Mouse (Mus musculus) left cerebral cortex, adult 18-20 months (tissue): ENCODE data around the gene Lamc1. TPM values are rescaled to one million over a fixed set of nuclear protein-coding genes. Genes with fewer than 3 reads are reported as not detected.
A peak's percentile ranks its signal among the peaks of the same experiment; 100 is the strongest.
"Not testable (repeated sequence)": the region's sequence is repeated elsewhere in the genome, so short reads cannot be mapped to it uniquely, and the experiment has no call there.

ENCODE experiments used
- DNase-seq, 2 experiments: peaks; one replicate each; pipeline ENCODE4 v3.0.0; 2021 to 2022; ENCODE audit warnings: low spot score in 2 of 2, mixed read lengths in 1 of 2
- long read RNA-seq, 2 experiments: library from polyadenylated mRNA; stranded (forward); transcript quantifications; one replicate each; pipeline ENCODE4 v2.0.0; 2021
- total RNA-seq, 2 experiments: library from RNA; stranded (reverse); gene quantifications; 2 replicates each; pipeline ENCODE4 v1.2.3; 2021

Gene Lamc1
- total RNA-seq: 10 to 100 TPM; 25.3 to 25.5 TPM
- long read RNA-seq, experiment 1, full-length matches to known transcripts: 9 of 15 reads
- long read RNA-seq, experiment 1, partial matches to known transcripts: 5 of 15 reads
- long read RNA-seq, experiment 1, other reads (novel, unspliced or antisense): 1 of 15 reads
- long read RNA-seq, experiment 2, full-length matches to known transcripts: 1 of 9 reads
- long read RNA-seq, experiment 2, partial matches to known transcripts: 8 of 9 reads
- long read RNA-seq, experiment 2, other reads (novel, unspliced or antisense): 0 of 9 reads

- DNase-seq: peak; percentile 71 to 78
Observed at GRCm38 (mm10) chr1:153332444-153333295, at the start of gene Lamc1. Gene Lamc1 (minus strand): TSS chr1:153332786.

GRCm38 (mm10) chr1:153380746-153381282, 48.2 kb upstream of the Lamc1 start:
- no peak for DNase-seq

GRCm38 (mm10) chr1:153379832-153380231, 47.2 kb upstream of the Lamc1 start:
- no peak for DNase-seq

- DNase-seq: no peak
Observed at GRCm38 (mm10) chr1:153378587-153378986, 46.0 kb upstream of the Lamc1 start.

GRCm38 (mm10) chr1:153376446-153376845, 43.9 kb upstream of the Lamc1 start:
- DNase-seq: no peak

GRCm38 (mm10) chr1:153374136-153374535, 41.5 kb upstream of the Lamc1 start:
- no peak for DNase-seq

GRCm38 (mm10) chr1:153371846-153372245, 39.3 kb upstream of the Lamc1 start:
- no peak for DNase-seq

- DNase-seq: no peak
Observed at GRCm38 (mm10) chr1:153369011-153369410, 36.4 kb upstream of the Lamc1 start.

GRCm38 (mm10) chr1:153367048-153367447, 34.5 kb upstream of the Lamc1 start:
- DNase-seq: no peak

GRCm38 (mm10) chr1:153361926-153362325, 29.3 kb upstream of the Lamc1 start:
- no peak for DNase-seq

GRCm38 (mm10) chr1:153360556-153360955, 28.0 kb upstream of the Lamc1 start:
- DNase-seq: no peak

- no peak for DNase-seq
Observed at GRCm38 (mm10) chr1:153357218-153357617, 24.6 kb upstream of the Lamc1 start.

- DNase-seq: no peak
Observed at GRCm38 (mm10) chr1:153354466-153354865, 21.9 kb upstream of the Lamc1 start.

GRCm38 (mm10) chr1:153353736-153354430, 21.3 kb upstream of the Lamc1 start:
- DNase-seq: no peak

GRCm38 (mm10) chr1:153351034-153351433, 18.4 kb upstream of the Lamc1 start:
- no peak for DNase-seq

- no peak for DNase-seq
Observed at GRCm38 (mm10) chr1:153347726-153348125, 15.1 kb upstream of the Lamc1 start.

GRCm38 (mm10) chr1:153347040-153347439, 14.5 kb upstream of the Lamc1 start:
- no peak for DNase-seq

GRCm38 (mm10) chr1:153345699-153346291, 13.2 kb upstream of the Lamc1 start:
- DNase-seq: no peak

- DNase-seq: no peak
Observed at GRCm38 (mm10) chr1:153345002-153345401, 12.4 kb upstream of the Lamc1 start.

- DNase-seq: not testable (repeated sequence)
Observed at GRCm38 (mm10) chr1:153335451-153335850, 2.9 kb upstream of the Lamc1 start.
